Mouse (Mus musculus): Measurements from ENCODE around the gene Ogn.

The Ogn gene

GRCm38 (mm10) chr13:49646019-49646418 is 38.2 kb downstream of the Ogn start:
- DNase-seq = no peak

GRCm38 (mm10) chr13:49651136-49651535 is 43.3 kb downstream of the Ogn start:
- no peak for DNase-seq

- no peak for DNase-seq
Observed at GRCm38 (mm10) chr13:49651781-49652351, 44.0 kb downstream of the Ogn start.

GRCm38 (mm10) chr13:49652481-49653179 is 44.8 kb downstream of the Ogn start, which contains the start of the genes Cenpp and Nol8:
Cenpp (minus strand) TSS chr13:49652785.
Nol8 (plus strand) TSS chr13:49653078.
- DNase-seq = peak; percentile 98

- DNase-seq = no peak
Observed at GRCm38 (mm10) chr13:49653180-49653541, 45.3 kb downstream of the Ogn start.
